ENCODE assay signal across 10 mouse cellular contexts in genomic region chr12:112349676-112350318, GRCm38 (mm10).
DNase-seq lines count a peak whose midpoint lies in the region; ATAC-seq and TF ChIP-seq lines count a peak whose summit lies in the region.
"Had no signal": no experiment of that assay in that cellular context is flagged by ENCODE, and none has a peak within 500 bp of the region (broad histone marks: within the 10 kb centered on the region; RNA-seq: fewer than 3 reads in every experiment).

No protein-coding gene starts in this region.

- ATAC-seq in lung, embryonic 15.5 days (ENCODE audit: borderline replicate concordance, extremely low read depth, low FRiP score, low TSS enrichment), result no peak
- no peak for ATAC-seq in forebrain, embryonic 12.5 days (ENCODE audit: low FRiP score)
- peak; percentile 66 for ATAC-seq in hindbrain, postnatal 0 days
- ATAC-seq in stomach, embryonic 15.5 days (ENCODE audit: insufficient read depth, low FRiP score, low read depth), result no peak

- H3K36me3 ChIP-seq in lung, embryonic 15.5 days, result no peaks in the 10 kb centered on the region
- no peaks in the 10 kb centered on the region for H3K36me3 ChIP-seq in forebrain, embryonic 12.5 days (replicated peaks)
- no peaks in the 10 kb centered on the region for H3K36me3 ChIP-seq in hindbrain, postnatal 0 days (ENCODE audit: insufficient read depth, low read length)
- no peaks in the 10 kb centered on the region for H3K36me3 ChIP-seq in stomach, embryonic 15.5 days
- H3K36me3 ChIP-seq: G1E had no signal

- DNase-seq in lung, postnatal 25 days (ENCODE audit: low spot score), result no peak
- DNase-seq in hindbrain, postnatal 0 days (ENCODE audit: low spot score), result peak; percentile 61
- DNase-seq in adrenal gland, postnatal 36 days, result no peak
- DNase-seq in urinary bladder, adult 2 months (ENCODE audit: low spot score), result no peak
- DNase-seq: adrenal gland, postnatal 14 days; kidney, postnatal 10 days had no signal

- 26% methylated on average over 17 of the region's 17 CpGs for WGBS in lung, embryonic 15.5 days
- WGBS in forebrain, embryonic 12.5 days, result 59% methylated on average over 17 of the region's 17 CpGs
- WGBS in hindbrain, postnatal 0 days, result 27% methylated on average over 17 of the region's 17 CpGs
- WGBS in stomach, embryonic 15.5 days, result 39% methylated on average over 17 of the region's 17 CpGs

- no peak overlapping the region for H3K9ac ChIP-seq in lung, embryonic 15.5 days
- H3K9ac ChIP-seq in forebrain, embryonic 12.5 days, result no peak overlapping the region
- H3K9ac ChIP-seq in hindbrain, postnatal 0 days (replicated peaks; ENCODE audit: low read length), result 0 out of 2 replicates have a peak overlapping the region, but pooled peaks have one; percentile 9
- no peak overlapping the region for H3K9ac ChIP-seq in stomach, embryonic 15.5 days

- H3K4me2 ChIP-seq in lung, embryonic 15.5 days, result peak overlapping the region; percentile 14; the same call in 1 of the 2 replicates
- no peak overlapping the region for H3K4me2 ChIP-seq in forebrain, embryonic 12.5 days
- H3K4me2 ChIP-seq in hindbrain, postnatal 0 days (ENCODE audit: low read depth, low read length), result no peak overlapping the region
- no peak overlapping the region for H3K4me2 ChIP-seq in stomach, embryonic 15.5 days

- peaks cover 6% of the 10 kb centered on the region; the same call in 1 of the 2 replicates for H3K4me1 ChIP-seq in lung, embryonic 15.5 days
- H3K4me1 ChIP-seq in forebrain, embryonic 12.5 days, result peaks cover 17% of the 10 kb centered on the region
- no peaks in the 10 kb centered on the region; the same call in 1 of the 2 replicates for H3K4me1 ChIP-seq in hindbrain, postnatal 0 days (ENCODE audit: insufficient read depth, low read length)
- H3K4me1 ChIP-seq in stomach, embryonic 15.5 days, result peaks cover 7% of the 10 kb centered on the region

- H3K9me3 ChIP-seq in lung, embryonic 15.5 days, result no peaks in the 10 kb centered on the region
- 0 out of 2 replicates have a peak, but pooled peaks cover 3% of the 10 kb centered on the region for H3K9me3 ChIP-seq in forebrain, embryonic 12.5 days
- H3K9me3 ChIP-seq in hindbrain, postnatal 0 days (ENCODE audit: low read length), result no peaks in the 10 kb centered on the region
- H3K9me3 ChIP-seq in stomach, embryonic 15.5 days, result no peaks in the 10 kb centered on the region
- H3K9me3 ChIP-seq: G1E had no signal

- no peak overlapping the region for H3K4me3 ChIP-seq in lung, embryonic 15.5 days
- no peak overlapping the region for H3K4me3 ChIP-seq in forebrain, embryonic 12.5 days (replicated peaks)
- H3K4me3 ChIP-seq in hindbrain, postnatal 0 days (ENCODE audit: low read length), result no peak overlapping the region
- H3K4me3 ChIP-seq in stomach, embryonic 15.5 days (replicated peaks), result no peak overlapping the region

- no peaks in the 10 kb centered on the region for H3K27me3 ChIP-seq in lung, embryonic 15.5 days
- no peaks in the 10 kb centered on the region; the same call in 1 of the 2 replicates for H3K27me3 ChIP-seq in forebrain, embryonic 12.5 days
- H3K27me3 ChIP-seq in hindbrain, postnatal 0 days (ENCODE audit: insufficient read depth, low read length), result no peaks in the 10 kb centered on the region
- no peaks in the 10 kb centered on the region for H3K27me3 ChIP-seq in stomach, embryonic 15.5 days (replicated peaks)

- TF ChIP-seq CTCF in hindbrain, postnatal 0 days (IDR thresholded peaks at IDR 0.05; ENCODE audit: low read depth), result no peak

- H3K27ac ChIP-seq in lung, embryonic 15.5 days, result no peak overlapping the region
- peak overlapping the region; percentile 67 for H3K27ac ChIP-seq in forebrain, embryonic 12.5 days
- peak overlapping the region; percentile 71; the same call in 1 of the 2 replicates for H3K27ac ChIP-seq in hindbrain, postnatal 0 days
- peak overlapping the region; percentile 71 for H3K27ac ChIP-seq in stomach, embryonic 15.5 days
